Mouse (Mus musculus) kidney, embryonic 16.5 days (tissue): ENCODE measurements at regions not wholly inside any gene's neighbourhood (a gene's known extent, or its start where the extent isn't known, plus 50 kb on each side); places are given as distances from the start of the nearest gene placed in this dataset.

ENCODE experiments used
- ATAC-seq: fragments of 200-750 bp; cut with Nextera tagmentation; 2 replicates; pipeline ENCODE4 v1.8.0; 2017; ENCODE audit warnings: moderate TSS enrichment; ENCODE audit not compliant: low FRiP score, low TSS enrichment
- H3K27ac ChIP-seq: fragments of 300-500 bp; sonication (generic); 2 replicates; pipeline ENCODE4 v1.5.1; 2014; ENCODE audit warnings: low read length
- H3K27me3 ChIP-seq: fragments of 300-500 bp; sonication (generic); 2 replicates; pipeline ENCODE4 v1.6.1; 2014; ENCODE audit warnings: low read length, control low read depth, mixed read lengths; ENCODE audit not compliant: insufficient read depth
- H3K36me3 ChIP-seq: fragments of 300-500 bp; sonication (generic); 2 replicates; pipeline ENCODE4 v1.6.1; 2014; ENCODE audit warnings: low read length, control low read depth, mixed read lengths; ENCODE audit not compliant: insufficient read depth
- H3K4me1 ChIP-seq: fragments of 300-500 bp; sonication (generic); 2 replicates; pipeline ENCODE4 v1.6.1; 2014; ENCODE audit warnings: low read length, control low read depth, mixed read lengths; ENCODE audit not compliant: insufficient read depth
- H3K4me2 ChIP-seq: fragments of 300-500 bp; sonication (generic); replicated peaks from 2 replicates; pipeline ENCODE4 v1.6.1; 2014; ENCODE audit warnings: low read depth, low read length
- H3K4me3 ChIP-seq: fragments of 300-500 bp; sonication (generic); 2 replicates; pipeline ENCODE4 v1.5.1; 2014; ENCODE audit warnings: mild to moderate bottlenecking, low read length
- H3K9ac ChIP-seq: fragments of 300-500 bp; sonication (generic); replicated peaks from 2 replicates; pipeline ENCODE4 v1.6.1; 2014; ENCODE audit warnings: low read length
- H3K9me3 ChIP-seq: fragments of 300-500 bp; sonication (generic); 2 replicates; pipeline ENCODE4 v1.6.1; 2016; ENCODE audit warnings: low read length, control low read depth
- WGBS: fragments of 180-500 bp; shearing (Covaris S2); extraction: QIAGEN DNeasy Blood & Tissue Kit; methylation state at CpG from one replicate; pipeline ENCODE4 v1.1.7; 2014; 5-methylcytosine and 5-hydroxymethylcytosine counted together

- Histone ChIP-seq H3K4me3 (no peak overlapping the region), H3K9ac (no peak overlapping the region), H3K4me2 (no peak overlapping the region), H3K27me3 (no peaks in the 10 kb centered on the region), H3K4me1 (no peaks in the 10 kb centered on the region), H3K9me3 (no peaks in the 10 kb centered on the region), H3K36me3 (no peaks in the 10 kb centered on the region), H3K27ac (no peak overlapping the region)
- no peak for ATAC-seq
- WGBS = 70% methylated on average over 12 of the region's 12 CpGs
These were observed 126.0 kb downstream of the Gm11011 start for GRCm38 (mm10) chr2:169461491-169462039.

GRCm38 (mm10) chr2:169452956-169453355, 134.6 kb downstream of the Gm11011 start:
- no peak for ATAC-seq
- Histone ChIP-seq H3K9me3 (no peaks in the 10 kb centered on the region), H3K27me3 (no peaks in the 10 kb centered on the region), H3K4me2 (no peak overlapping the region), H3K36me3 (no peaks in the 10 kb centered on the region), H3K4me1 (no peaks in the 10 kb centered on the region), H3K9ac (no peak overlapping the region), H3K4me3 (no peak overlapping the region), H3K27ac (no peak overlapping the region)
- WGBS = 79% methylated on average over 8 of the region's 8 CpGs

- H3K4me2 ChIP-seq = no peak overlapping the region
- H3K36me3 ChIP-seq = no peaks in the 10 kb centered on the region
- H3K4me1 ChIP-seq = no peaks in the 10 kb centered on the region
- H3K27me3 ChIP-seq = no peaks in the 10 kb centered on the region
- no peaks in the 10 kb centered on the region for H3K9me3 ChIP-seq
- 83% methylated on average over 6 of the region's 6 CpGs for WGBS
- no peak overlapping the region for H3K9ac ChIP-seq
- H3K4me3 ChIP-seq = no peak overlapping the region
- no peak for ATAC-seq
- no peak overlapping the region for H3K27ac ChIP-seq
These were observed 136.7 kb downstream of the Gm11011 start for GRCm38 (mm10) chr2:169450801-169451200.

DNA sequence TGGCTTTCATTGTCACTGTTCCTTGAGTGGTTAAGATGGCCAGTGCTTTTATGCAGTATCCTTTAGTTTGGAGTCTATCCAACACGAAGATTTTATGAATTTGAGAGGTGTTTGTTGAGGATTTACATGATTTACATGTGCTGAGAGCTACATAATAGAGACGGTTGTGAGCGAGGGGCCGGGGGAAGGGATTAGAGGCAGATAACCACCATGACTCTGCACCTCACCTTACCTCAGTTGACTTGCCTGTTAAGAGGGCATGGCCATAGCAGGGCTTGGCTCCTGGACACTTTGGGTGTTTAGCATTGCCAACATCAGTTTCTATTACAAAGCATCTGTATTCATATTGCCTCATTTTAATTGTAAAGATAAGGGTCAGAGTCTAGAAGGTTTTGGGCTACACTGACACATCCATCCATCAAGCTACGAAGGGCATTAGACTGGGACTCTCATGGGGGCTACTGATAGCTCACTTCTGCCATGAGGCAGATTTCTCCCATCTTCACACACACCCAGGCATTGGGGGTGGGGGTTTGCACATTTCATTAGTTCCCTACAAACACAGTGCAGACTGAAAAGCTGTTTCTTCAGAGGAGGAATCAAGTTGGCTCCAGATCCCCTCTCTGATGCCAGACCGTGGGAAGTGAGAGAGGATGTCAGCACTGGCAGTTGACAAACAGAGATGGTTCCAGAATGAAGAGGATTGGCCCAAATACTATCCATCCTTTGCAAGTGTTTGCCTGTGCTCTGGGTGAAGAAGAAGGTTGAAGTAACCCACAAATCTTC, 139.9 kb downstream of the Gm11011 start:
- no peak for ATAC-seq
- Histone ChIP-seq H3K27ac (no peak overlapping the region), H3K9me3 (no peaks in the 10 kb centered on the region), H3K4me1 (no peaks in the 10 kb centered on the region), H3K9ac (no peak overlapping the region), H3K36me3 (no peaks in the 10 kb centered on the region), H3K4me3 (no peak overlapping the region), H3K27me3 (no peaks in the 10 kb centered on the region), H3K4me2 (no peak overlapping the region)
- 80% methylated on average over 6 of the region's 6 CpGs for WGBS

DNA sequence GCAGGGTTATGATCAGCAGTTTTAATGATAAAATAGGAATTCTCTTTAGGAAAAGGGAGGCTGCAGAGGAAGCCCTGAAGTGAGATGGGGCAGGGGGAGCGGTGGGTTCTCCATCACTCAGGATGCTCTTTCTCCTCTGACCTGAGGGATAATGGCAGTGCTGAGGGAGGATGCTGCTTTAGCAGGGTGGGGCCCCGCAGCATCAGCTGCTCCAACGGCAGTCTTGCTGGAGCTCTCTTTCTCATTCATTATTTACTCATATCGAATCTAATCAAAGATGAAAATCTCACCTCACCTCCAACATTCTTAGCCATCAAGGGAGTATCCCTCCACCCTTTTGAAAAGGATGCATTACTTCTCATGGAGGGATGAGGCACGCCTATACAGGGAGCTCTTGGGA, 141.7 kb downstream of the Gm11011 start:
- Histone ChIP-seq H3K36me3 (no peaks in the 10 kb centered on the region), H3K4me1 (no peaks in the 10 kb centered on the region), H3K4me2 (no peak overlapping the region), H3K4me3 (no peak overlapping the region), H3K9ac (no peak overlapping the region), H3K9me3 (no peaks in the 10 kb centered on the region), H3K27ac (no peak overlapping the region), H3K27me3 (no peaks in the 10 kb centered on the region)
- no peak for ATAC-seq
- 85% methylated on average over 5 of the region's 5 CpGs for WGBS

GRCm38 (mm10) chr2:169445371-169445770, 142.2 kb downstream of the Gm11011 start:
- no peak overlapping the region for H3K4me3 ChIP-seq
- H3K27ac ChIP-seq = no peak overlapping the region
- no peaks in the 10 kb centered on the region for H3K9me3 ChIP-seq
- WGBS = 89% methylated on average over 12 of the region's 12 CpGs
- no peaks in the 10 kb centered on the region for H3K36me3 ChIP-seq
- no peak overlapping the region for H3K4me2 ChIP-seq
- no peak overlapping the region for H3K9ac ChIP-seq
- ATAC-seq = no peak
- no peaks in the 10 kb centered on the region for H3K27me3 ChIP-seq
- H3K4me1 ChIP-seq = no peaks in the 10 kb centered on the region

DNA sequence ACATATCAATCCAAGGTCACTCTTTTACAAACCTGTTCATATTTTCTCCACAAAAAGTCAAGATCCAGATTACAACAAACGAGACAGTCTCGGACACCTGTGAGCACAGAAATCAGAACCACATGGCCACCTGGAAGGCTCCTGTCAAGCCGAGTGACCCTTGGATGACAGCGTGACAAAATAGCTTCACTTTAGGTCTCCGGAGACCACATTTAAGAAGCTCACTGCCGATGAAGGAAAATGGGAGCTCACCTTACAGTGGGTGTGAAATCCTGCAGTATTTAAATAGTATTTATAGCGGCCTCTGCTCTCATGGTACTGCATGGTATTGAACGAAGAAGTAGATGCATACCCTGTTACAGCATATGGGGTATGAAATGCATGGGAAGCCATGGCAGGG, 144.3 kb downstream of the Gm11011 start:
- H3K27me3 ChIP-seq = no peaks in the 10 kb centered on the region
- no peak overlapping the region for H3K4me2 ChIP-seq
- WGBS = 52% methylated on average over 8 of the region's 8 CpGs
- no peaks in the 10 kb centered on the region for H3K4me1 ChIP-seq
- ATAC-seq = no peak
- no peak overlapping the region for H3K4me3 ChIP-seq
- no peaks in the 10 kb centered on the region for H3K36me3 ChIP-seq
- no peak overlapping the region for H3K9ac ChIP-seq
- no peaks in the 10 kb centered on the region for H3K9me3 ChIP-seq
- H3K27ac ChIP-seq = no peak overlapping the region

DNA sequence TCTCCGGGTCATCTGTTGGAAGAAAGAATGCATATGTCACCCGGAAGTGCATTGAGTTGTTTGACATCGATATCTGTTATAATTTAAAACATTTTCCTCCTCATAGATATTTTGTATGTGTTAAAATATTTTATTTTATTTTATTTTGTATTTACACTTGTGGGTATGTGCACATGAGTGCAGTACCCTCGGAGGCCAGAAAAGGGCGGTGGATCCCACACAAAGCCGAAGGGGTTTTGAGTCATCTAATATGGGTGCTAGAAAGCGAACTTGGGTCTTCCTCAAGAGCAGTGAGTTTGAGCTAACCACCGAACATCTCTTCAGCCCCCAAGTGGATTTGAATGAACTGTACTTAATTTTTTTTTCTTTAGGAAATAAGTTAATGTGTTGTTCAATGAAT, 156.0 kb downstream of the Gm11011 start:
- Histone ChIP-seq H3K4me1 (no peaks in the 10 kb centered on the region), H3K27ac (no peak overlapping the region), H3K27me3 (no peaks in the 10 kb centered on the region), H3K4me3 (no peak overlapping the region), H3K36me3 (no peaks in the 10 kb centered on the region), H3K9me3 (peaks cover 6% of the 10 kb centered on the region), H3K4me2 (no peak overlapping the region), H3K9ac (no peak overlapping the region)
- 96% methylated on average over 8 of the region's 8 CpGs for WGBS
- no peak for ATAC-seq

DNA sequence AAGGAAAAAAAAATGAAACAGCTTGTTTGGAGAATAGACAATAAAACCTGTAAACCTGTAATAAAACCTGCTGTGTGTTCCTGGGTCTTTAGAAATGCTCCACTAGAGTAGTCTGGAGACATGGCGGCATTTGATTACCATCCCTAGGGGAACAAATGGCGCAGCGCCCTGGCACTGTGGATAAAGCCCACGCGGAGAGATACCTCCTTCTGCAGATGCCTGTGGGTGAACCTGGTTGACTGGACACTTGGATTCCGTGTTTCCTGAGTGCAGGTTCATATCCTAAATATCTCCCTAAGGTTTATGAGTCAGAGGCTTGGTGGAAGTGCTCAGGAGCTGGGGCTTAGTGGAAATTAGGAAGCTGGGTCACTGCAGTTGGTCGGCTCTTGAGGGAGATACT, 158.1 kb downstream of the Gm11011 start:
- Histone ChIP-seq H3K4me3 (no peak overlapping the region), H3K4me1 (no peaks in the 10 kb centered on the region), H3K4me2 (no peak overlapping the region), H3K9me3 (no peaks in the 10 kb centered on the region), H3K36me3 (no peaks in the 10 kb centered on the region), H3K27me3 (no peaks in the 10 kb centered on the region), H3K27ac (no peak overlapping the region), H3K9ac (no peak overlapping the region)
- WGBS = 86% methylated on average over 7 of the region's 7 CpGs
- ATAC-seq = no peak

DNA sequence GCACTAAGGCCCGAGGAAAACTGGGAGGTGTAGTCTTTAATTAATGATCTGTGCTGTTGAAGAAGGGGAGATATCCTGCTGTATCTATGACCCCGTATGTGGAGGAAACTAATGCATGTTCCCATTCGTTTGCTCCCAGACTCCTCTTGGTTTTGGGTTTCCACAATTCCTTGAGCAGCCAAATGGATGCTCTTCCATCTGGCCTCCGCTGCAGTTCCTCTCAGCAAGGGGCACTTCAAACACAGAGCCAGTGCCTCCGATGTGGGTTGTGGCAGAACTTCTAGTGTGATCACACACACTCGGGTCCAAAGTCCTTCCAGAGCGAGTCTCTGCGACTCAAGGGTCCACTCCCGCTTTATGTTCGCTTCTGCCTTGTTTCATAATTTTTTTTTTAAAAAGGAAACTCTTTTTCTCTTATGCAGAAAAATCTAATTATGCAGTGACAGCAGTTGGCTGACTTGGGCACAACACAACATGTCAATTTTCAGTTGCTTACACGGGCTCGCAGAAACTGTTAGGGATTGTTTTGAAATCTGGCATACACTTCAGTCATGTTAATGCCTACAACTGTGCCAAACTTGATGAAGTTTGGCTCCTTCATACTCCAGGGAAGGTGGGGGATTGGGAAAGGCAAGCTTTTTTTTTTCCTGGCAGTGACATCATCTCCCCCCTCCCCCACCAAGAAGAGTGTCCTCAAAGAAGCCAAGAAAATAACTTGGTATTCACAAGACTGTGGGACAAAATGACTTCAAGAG, 163.2 kb downstream of the Gm11011 start:
- no peaks in the 10 kb centered on the region for H3K27me3 ChIP-seq
- H3K9ac ChIP-seq = no peak overlapping the region
- H3K4me3 ChIP-seq = no peak overlapping the region
- 66% methylated on average over 12 of the region's 12 CpGs for WGBS
- H3K36me3 ChIP-seq = no peaks in the 10 kb centered on the region
- H3K27ac ChIP-seq = no peak overlapping the region
- ATAC-seq = no peak
- no peak overlapping the region for H3K4me2 ChIP-seq
- no peaks in the 10 kb centered on the region for H3K4me1 ChIP-seq
- no peaks in the 10 kb centered on the region for H3K9me3 ChIP-seq
